Mouse (Mus musculus) embryo, embryonic 10 days (tissue): Measurements from ENCODE around the gene Usp30.

Experiments used
- DNase-seq: peaks from one replicate; pipeline ENCODE4 v3.0.0-alpha.2; 2015; ENCODE audit warnings: low spot score

Usp30 gene

GRCm38 (mm10) chr5:114157236-114157635, 92.0 kb downstream of the Usp30 start:
- no peak for DNase-seq

- no peak for DNase-seq
Observed at GRCm38 (mm10) chr5:114161424-114161823, 96.2 kb downstream of the Usp30 start.

- DNase-seq, result no peak
Observed at GRCm38 (mm10) chr5:114162106-114162815, 97.0 kb downstream of the Usp30 start.

GRCm38 (mm10) chr5:114163117-114163696, 97.9 kb downstream of the Usp30 start:
- DNase-seq, result no peak

- no peak for DNase-seq
Observed at GRCm38 (mm10) chr5:114170345-114170744, 105.1 kb downstream of the Usp30 start.

GRCm38 (mm10) chr5:114172936-114173335, 107.7 kb downstream of the Usp30 start:
- peak; percentile 35 for DNase-seq

- DNase-seq, result no peak
Observed at GRCm38 (mm10) chr5:114173458-114173857, 108.2 kb downstream of the Usp30 start.

GRCm38 (mm10) chr5:114173877-114174581, 108.8 kb downstream of the Usp30 start:
- no peak for DNase-seq
